Mouse (Mus musculus): ENCODE data around the gene Lin7a.

DNA sequence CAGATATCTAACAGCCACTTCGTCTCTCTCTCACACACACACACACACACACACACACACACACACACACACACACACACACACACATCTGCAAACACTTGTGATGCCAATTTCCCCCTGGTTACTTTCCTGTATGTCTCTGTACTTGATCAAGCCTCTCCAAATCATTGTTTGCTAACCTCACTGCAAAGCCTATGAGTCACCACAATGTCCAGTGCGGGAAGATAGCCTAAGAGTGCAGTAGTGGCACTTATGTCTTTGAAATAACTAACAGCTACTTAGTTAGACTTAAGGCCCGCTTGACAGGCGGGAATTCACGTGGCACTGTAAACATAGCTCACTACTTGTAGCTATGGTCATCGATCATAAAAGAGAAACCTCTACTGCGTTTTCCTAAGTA, 196.3 kb downstream of the Lin7a start:
- TF ChIP-seq POLR2A (IDR thresholded peaks at IDR 0.05; ENCODE audit: insufficient read length, low read depth) (no peak), MYOG (IDR thresholded peaks at IDR 0.05; ENCODE audit: control insufficient read depth in 1 of 3, insufficient read depth in 1 of 3, insufficient read length in 2 of 3, low read depth in 2 of 3) (no peak), TCF12 (IDR thresholded peaks at IDR 0.05; ENCODE audit: insufficient read depth, poor library complexity, severe bottlenecking) (no peak), MAX (IDR thresholded peaks at IDR 0.05; ENCODE audit: low read depth) (no peak), SRF (IDR thresholded peaks at IDR 0.05; ENCODE audit: control insufficient read depth, insufficient read length, low read depth) (no peak), REST (IDR thresholded peaks at IDR 0.05; ENCODE audit: insufficient read depth, insufficient read length) (no peak), E2F4 (IDR thresholded peaks at IDR 0.05; ENCODE audit: insufficient read depth) (no peak), CEBPB (IDR thresholded peaks at IDR 0.05; ENCODE audit: insufficient read depth, poor library complexity, severe bottlenecking) (no peak), USF1 (IDR thresholded peaks at IDR 0.05; ENCODE audit: low read depth) (no peak), POLR2AphosphoS2 (IDR thresholded peaks at IDR 0.05; ENCODE audit: insufficient read length, low read depth) (no peak), TCF3 (IDR thresholded peaks at IDR 0.05; ENCODE audit: insufficient read length, low read depth) (no peak)

Data from myocyte (in vitro differentiated cells).